Mouse (Mus musculus) embryonic facial prominence, embryonic 12.5 days (tissue): ENCODE data around the gene 1700013G24Rik. TPM values are rescaled to one million over a fixed set of nuclear protein-coding genes. Genes with fewer than 3 reads are reported as not detected.
A peak's percentile ranks its signal among the peaks of the same experiment; 100 is the strongest.

Experiments used
- ATAC-seq: fragments of 200-750 bp; cut with Nextera tagmentation; 2 replicates; pipeline ENCODE4 v1.8.0; 2017; ENCODE audit not compliant: insufficient number of reproducible peaks, insufficient read depth, low FRiP score, low TSS enrichment
- H3K27ac ChIP-seq: fragments of 300-500 bp; sonication (generic); 2 replicates; pipeline ENCODE4 v1.5.1; 2016; ENCODE audit warnings: mild to moderate bottlenecking
- H3K27me3 ChIP-seq: fragments of 300-500 bp; sonication (generic); 2 replicates; pipeline ENCODE4 v1.6.1; 2016; ENCODE audit warnings: mild to moderate bottlenecking, moderate library complexity
- H3K36me3 ChIP-seq: fragments of 300-500 bp; sonication (generic); 2 replicates; pipeline ENCODE4 v1.6.1; 2016; ENCODE audit warnings: mild to moderate bottlenecking
- H3K4me1 ChIP-seq: fragments of 300-500 bp; sonication (generic); 2 replicates; pipeline ENCODE4 v1.6.1; 2016
- H3K4me2 ChIP-seq: fragments of 300-500 bp; sonication (generic); replicated peaks from 2 replicates; pipeline ENCODE4 v1.6.1; 2016; ENCODE audit warnings: mild to moderate bottlenecking, moderate library complexity
- H3K4me3 ChIP-seq: fragments of 300-500 bp; sonication (generic); 2 replicates; pipeline ENCODE4 v1.5.1; 2016; ENCODE audit warnings: mild to moderate bottlenecking
- H3K9ac ChIP-seq: fragments of 300-500 bp; sonication (generic); 2 replicates; pipeline ENCODE4 v1.6.1; 2016; ENCODE audit warnings: mild to moderate bottlenecking, moderate library complexity
- H3K9me3 ChIP-seq: fragments of 300-500 bp; sonication (generic); 2 replicates; pipeline ENCODE4 v1.6.1; 2016; ENCODE audit warnings: mild to moderate bottlenecking, moderate library complexity
- WGBS: fragments of 180-500 bp; shearing (Covaris S2); methylation state at CpG from one replicate; pipeline ENCODE4 v1.1.7; 2016; 5-methylcytosine and 5-hydroxymethylcytosine counted together
- polyA plus RNA-seq: library from polyadenylated mRNA; unstranded; fragments of >200 nt; fragmentation: Nextera tagmentation; extraction: Ambion mirVana; gene quantifications from 2 replicates; pipeline ENCODE4 v1.2.1, GENCODE M21; 2016

The 1700013G24Rik gene
- polyA plus RNA-seq, 1 experiment from 2014 or later, result not detected

DNA sequence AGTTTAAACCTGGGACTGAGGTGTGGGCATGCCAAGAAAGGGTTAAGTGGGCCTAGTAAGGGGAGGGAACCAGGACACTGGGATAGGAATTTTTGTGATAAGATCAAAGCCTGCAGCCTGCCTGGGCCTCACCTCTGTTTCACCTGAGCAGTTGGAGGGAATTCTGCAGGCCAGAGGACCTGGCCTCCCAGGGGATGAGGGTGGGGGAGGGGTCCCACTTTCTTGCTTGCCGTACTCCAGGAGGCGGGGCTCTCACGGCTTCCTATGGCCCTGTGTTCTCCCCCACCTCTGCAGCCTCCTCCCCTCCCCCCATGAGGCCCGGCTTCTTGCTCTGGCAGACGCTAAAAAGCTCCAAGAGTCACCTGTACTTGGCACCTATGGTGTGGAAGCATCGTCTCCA, 26.7 kb downstream of the 1700013G24Rik start:
- Histone ChIP-seq H3K9ac (no peak overlapping the region), H3K27ac (peak overlapping the region; percentile 77; the same call in 1 of the 2 replicates), H3K4me2 (no peak overlapping the region), H3K36me3 (no peaks in the 10 kb centered on the region), H3K27me3 (peaks cover 7% of the 10 kb centered on the region; the same call in 1 of the 2 replicates), H3K9me3 (no peaks in the 10 kb centered on the region), H3K4me3 (no peak overlapping the region), H3K4me1 (peaks cover 81% of the 10 kb centered on the region)
- WGBS, result 4% methylated on average over 6 of the region's 6 CpGs
- ATAC-seq, result no peak

DNA sequence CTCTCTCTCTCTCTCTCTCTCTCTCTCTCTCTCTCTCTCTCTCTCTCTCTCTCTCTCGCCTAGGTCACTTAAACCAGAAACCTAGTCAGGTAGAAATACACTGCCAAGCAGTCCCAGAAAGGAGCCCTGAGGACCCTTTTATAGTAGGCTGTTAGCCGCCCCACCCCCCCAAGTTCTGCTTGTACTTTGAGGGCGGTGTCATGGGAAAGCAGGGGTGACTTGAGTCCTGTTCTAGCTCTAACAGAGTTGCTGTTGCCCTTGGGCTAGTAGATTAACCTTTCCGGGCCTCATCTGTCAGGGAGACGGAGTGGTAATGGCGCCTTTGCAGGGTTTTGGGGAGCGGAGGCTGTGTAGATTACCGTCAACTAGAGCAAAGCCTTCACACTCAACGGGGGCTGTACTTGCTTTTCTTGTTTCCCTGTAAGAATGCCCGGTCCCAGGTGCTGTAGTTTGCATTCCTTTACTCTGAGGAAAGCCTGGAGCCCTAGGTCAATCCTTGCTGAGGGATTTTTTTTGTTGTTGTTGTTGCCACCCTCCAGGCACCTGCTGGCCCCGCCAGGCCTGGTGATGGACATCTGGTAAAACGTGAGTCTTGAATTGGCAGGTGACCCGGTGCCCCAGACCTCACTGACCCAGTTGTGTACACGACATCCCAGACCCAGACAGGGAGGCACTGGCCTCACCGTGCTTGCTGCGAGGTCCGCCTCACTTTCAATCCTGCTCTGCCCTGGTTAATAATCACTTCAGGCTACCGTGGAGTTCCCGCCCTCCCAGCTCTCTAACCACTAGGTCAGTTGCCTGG, 27.3 kb downstream of the 1700013G24Rik start:
- Histone ChIP-seq H3K36me3 (no peaks in the 10 kb centered on the region), H3K4me1 (peaks cover 83% of the 10 kb centered on the region), H3K27ac (peak overlapping the region; percentile 77; the same call in 1 of the 2 replicates), H3K4me3 (no peak overlapping the region), H3K9ac (no peak overlapping the region), H3K27me3 (peaks cover 7% of the 10 kb centered on the region; the same call in 1 of the 2 replicates), H3K9me3 (no peaks in the 10 kb centered on the region), H3K4me2 (no peak overlapping the region)
- WGBS, result 14% methylated on average over 19 of the region's 19 CpGs
- ATAC-seq, result no peak

DNA sequence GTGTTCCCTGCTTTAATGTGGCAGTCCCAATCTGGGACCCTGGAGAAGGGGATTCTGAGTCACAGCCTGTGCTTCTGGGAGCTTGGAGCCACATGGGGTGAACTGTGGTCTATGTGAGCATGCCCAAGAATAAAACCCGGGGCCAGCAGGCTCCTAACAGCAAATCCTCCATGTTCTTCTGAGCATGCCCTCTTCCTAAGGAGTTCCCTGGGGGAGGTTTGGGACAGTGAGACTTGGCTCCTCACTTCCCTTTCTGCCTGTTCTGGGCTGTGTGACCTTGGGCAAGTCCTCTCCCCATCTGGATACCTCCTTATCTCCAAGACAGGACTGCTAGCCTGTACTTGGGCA, 27.9 kb downstream of the 1700013G24Rik start:
- Histone ChIP-seq H3K9ac (no peak overlapping the region), H3K4me1 (peaks cover 83% of the 10 kb centered on the region), H3K4me3 (no peak overlapping the region)

GRCm38 (mm10) chr4:137481381-137482030, 28.4 kb downstream of the 1700013G24Rik start:
- no peak overlapping the region for H3K4me2 ChIP-seq
- no peak for ATAC-seq
- H3K27me3 ChIP-seq, result peaks cover 6% of the 10 kb centered on the region; the same call in 1 of the 2 replicates
- H3K4me1 ChIP-seq, result peaks cover 83% of the 10 kb centered on the region
- no peaks in the 10 kb centered on the region for H3K36me3 ChIP-seq
- peak overlapping the region; percentile 77; the same call in 1 of the 2 replicates for H3K27ac ChIP-seq
- WGBS, result 41% methylated on average over 13 of the region's 13 CpGs
- H3K9me3 ChIP-seq, result no peaks in the 10 kb centered on the region
- no peak overlapping the region for H3K4me3 ChIP-seq
- H3K9ac ChIP-seq, result no peak overlapping the region

More for the DNA sequence above, 27.9 kb downstream of the 1700013G24Rik start:
- H3K27me3 ChIP-seq, result peaks cover 7% of the 10 kb centered on the region; the same call in 1 of the 2 replicates
- WGBS, result 30% methylated on average over 1 of the region's 1 CpGs
- no peaks in the 10 kb centered on the region for H3K9me3 ChIP-seq
- no peaks in the 10 kb centered on the region for H3K36me3 ChIP-seq
- no peak for ATAC-seq
- peak overlapping the region; percentile 77; the same call in 1 of the 2 replicates for H3K27ac ChIP-seq
- no peak overlapping the region for H3K4me2 ChIP-seq

GRCm38 (mm10) chr4:137483871-137484270, 30.8 kb downstream of the 1700013G24Rik start:
- Histone ChIP-seq H3K36me3 (no peaks in the 10 kb centered on the region), H3K9me3 (no peaks in the 10 kb centered on the region), H3K9ac (no peak overlapping the region), H3K27me3 (no peaks in the 10 kb centered on the region), H3K4me1 (peaks cover 83% of the 10 kb centered on the region), H3K27ac (no peak overlapping the region), H3K4me3 (no peak overlapping the region), H3K4me2 (no peak overlapping the region)
- 78% methylated on average over 16 of the region's 16 CpGs for WGBS
- no peak for ATAC-seq

DNA sequence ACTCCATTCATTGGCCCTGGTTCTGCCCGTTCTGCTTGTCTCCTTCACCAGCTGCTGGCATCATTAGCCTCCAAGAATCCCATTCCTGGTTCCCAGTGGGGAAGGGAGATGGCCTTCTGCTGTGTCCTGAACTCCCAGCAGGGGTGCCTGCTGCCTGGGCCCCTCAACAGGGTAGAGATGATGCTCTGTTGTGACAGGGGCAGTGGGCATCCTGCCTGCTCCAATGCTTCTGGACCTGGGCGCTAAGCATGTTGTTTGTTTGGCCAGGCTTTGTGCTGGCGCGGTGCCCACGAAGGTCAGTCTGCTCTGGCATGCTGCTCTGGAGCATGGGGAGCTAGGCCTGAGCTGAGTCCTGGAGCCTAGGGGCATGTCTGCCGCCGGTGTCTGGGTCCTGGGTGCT, 31.5 kb downstream of the 1700013G24Rik start:
- no peak for ATAC-seq
- H3K36me3 ChIP-seq, result no peaks in the 10 kb centered on the region
- WGBS, result 75% methylated on average over 7 of the region's 7 CpGs
- peaks cover 83% of the 10 kb centered on the region for H3K4me1 ChIP-seq
- H3K4me3 ChIP-seq, result no peak overlapping the region
- H3K9ac ChIP-seq, result no peak overlapping the region
- H3K27ac ChIP-seq, result peak overlapping the region; percentile 67
- no peaks in the 10 kb centered on the region for H3K9me3 ChIP-seq
- no peaks in the 10 kb centered on the region for H3K27me3 ChIP-seq
- no peak overlapping the region for H3K4me2 ChIP-seq

DNA sequence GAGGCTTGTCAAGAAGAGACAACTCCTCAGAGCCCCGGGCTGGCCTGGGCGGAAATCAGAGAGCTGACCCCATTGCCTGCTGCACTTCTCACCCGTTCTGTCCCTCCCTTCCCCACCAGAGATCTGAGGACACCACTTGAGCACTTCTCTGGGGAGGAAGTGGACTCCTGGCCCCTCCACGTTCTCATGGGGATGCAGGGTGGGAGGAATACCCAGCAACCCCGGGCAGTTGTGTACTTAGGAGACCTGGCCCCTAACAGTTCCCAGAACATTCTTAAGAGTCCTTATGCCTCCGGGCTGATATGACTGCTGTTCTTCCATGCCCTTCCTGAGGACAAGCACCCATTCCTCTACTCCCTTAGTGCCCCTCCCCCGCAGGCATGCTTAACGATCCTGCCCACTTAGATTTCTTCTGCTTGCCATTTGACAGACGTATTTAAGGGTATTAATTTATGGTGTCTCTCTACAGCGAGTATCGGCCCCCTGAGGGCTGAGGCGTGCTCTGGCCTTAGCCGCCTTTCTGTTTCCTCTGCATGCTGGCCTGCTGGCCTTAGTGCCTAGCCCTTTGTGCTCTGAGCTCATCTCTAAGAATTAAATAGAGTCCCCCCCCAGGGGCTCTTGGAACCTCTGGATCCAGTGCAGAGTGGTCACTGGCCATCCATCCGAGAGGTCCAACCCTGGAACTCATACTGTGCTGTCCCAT, 32.3 kb downstream of the 1700013G24Rik start:
- ATAC-seq, result no peak

DNA sequence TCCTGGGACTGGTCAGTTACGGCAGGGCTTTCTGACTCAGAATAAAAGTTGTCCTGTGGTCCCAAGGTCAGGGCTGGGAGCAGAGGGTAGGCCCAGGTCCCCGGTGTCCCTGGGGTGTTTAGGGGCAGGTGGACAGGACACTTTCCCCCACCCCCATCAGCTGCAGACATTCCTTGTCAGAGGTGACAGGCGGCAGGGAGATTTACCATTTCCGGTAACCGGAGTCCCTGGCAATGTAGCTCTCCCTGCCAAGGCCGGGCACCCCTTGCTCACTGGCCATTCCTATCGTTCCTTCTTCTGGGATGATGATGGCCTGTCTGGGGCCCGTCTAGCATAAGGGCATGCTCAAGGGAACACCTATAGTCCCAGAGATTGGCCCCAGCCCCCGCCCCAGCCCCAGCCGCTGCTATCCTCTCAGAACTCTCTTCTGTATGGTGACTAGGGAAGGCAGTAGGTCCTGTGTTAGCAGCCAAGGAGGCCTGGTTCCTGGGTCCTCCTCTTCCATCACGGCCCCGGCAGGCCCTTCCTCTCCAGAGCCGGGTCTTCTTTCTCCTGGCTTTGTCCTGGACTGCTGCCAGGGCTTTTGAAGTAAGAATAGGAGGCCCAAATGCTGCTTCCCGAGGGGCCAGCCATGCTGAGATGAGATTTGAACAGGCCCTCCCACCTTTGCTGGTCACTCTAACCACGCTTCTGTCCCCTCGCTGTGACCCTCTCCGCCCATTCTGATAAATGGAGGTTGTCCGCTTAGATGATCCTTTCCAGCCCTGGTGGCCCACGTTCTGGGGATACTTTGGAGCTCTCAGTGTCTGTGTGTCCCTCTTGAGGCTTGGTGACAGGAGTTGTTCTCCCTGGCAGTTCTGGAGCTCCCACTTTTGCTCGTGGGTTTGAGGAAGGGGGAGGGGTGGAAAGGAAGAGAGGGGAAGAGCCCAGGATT, 33.3 kb downstream of the 1700013G24Rik start:
- Histone ChIP-seq H3K9ac (no peak overlapping the region), H3K4me2 (no peak overlapping the region), H3K27me3 (no peaks in the 10 kb centered on the region), H3K36me3 (no peaks in the 10 kb centered on the region), H3K9me3 (no peaks in the 10 kb centered on the region), H3K27ac (peak overlapping the region; percentile 2), H3K4me3 (no peak overlapping the region), H3K4me1 (peaks cover 73% of the 10 kb centered on the region)
- WGBS, result 34% methylated on average over 20 of the region's 20 CpGs
- no peak for ATAC-seq

More for the DNA sequence above, 32.3 kb downstream of the 1700013G24Rik start:
- no peaks in the 10 kb centered on the region for H3K9me3 ChIP-seq
- H3K27ac ChIP-seq, result peak overlapping the region; percentile 2; the same call in 1 of the 2 replicates
- H3K4me2 ChIP-seq, result no peak overlapping the region
- H3K9ac ChIP-seq, result no peak overlapping the region
- H3K4me1 ChIP-seq, result peaks cover 82% of the 10 kb centered on the region
- no peaks in the 10 kb centered on the region for H3K36me3 ChIP-seq
- H3K27me3 ChIP-seq, result no peaks in the 10 kb centered on the region
- 33% methylated on average over 14 of the region's 14 CpGs for WGBS
- no peak overlapping the region for H3K4me3 ChIP-seq

GRCm38 (mm10) chr4:137487286-137488000, 34.4 kb downstream of the 1700013G24Rik start:
- H3K4me2 ChIP-seq, result no peak overlapping the region
- H3K4me1 ChIP-seq, result peaks cover 62% of the 10 kb centered on the region
- H3K27ac ChIP-seq, result peak overlapping the region; percentile 2
- H3K9me3 ChIP-seq, result no peaks in the 10 kb centered on the region
- no peak for ATAC-seq
- H3K9ac ChIP-seq, result no peak overlapping the region; the same call in 1 of the 2 replicates
- no peak overlapping the region for H3K4me3 ChIP-seq
- 52% methylated on average over 10 of the region's 10 CpGs for WGBS
- H3K36me3 ChIP-seq, result no peaks in the 10 kb centered on the region
- H3K27me3 ChIP-seq, result no peaks in the 10 kb centered on the region

- H3K4me2 ChIP-seq, result no peak overlapping the region
- 48% methylated on average over 11 of the region's 11 CpGs for WGBS
Measured at GRCm38 (mm10) chr4:137488038-137488437, 35.0 kb downstream of the 1700013G24Rik start.

More at GRCm38 (mm10) chr4:137488038-137488437, 35.0 kb downstream of the 1700013G24Rik start:
- H3K4me3 ChIP-seq, result no peak overlapping the region
- ATAC-seq, result no peak
- H3K36me3 ChIP-seq, result no peaks in the 10 kb centered on the region
- no peaks in the 10 kb centered on the region for H3K27me3 ChIP-seq
- H3K9me3 ChIP-seq, result no peaks in the 10 kb centered on the region
- peak overlapping the region; percentile 77 for H3K27ac ChIP-seq
- no peak overlapping the region for H3K9ac ChIP-seq
- peaks cover 59% of the 10 kb centered on the region for H3K4me1 ChIP-seq
